Mouse (Mus musculus): ENCODE measurements around the gene Itfg1.
A peak's percentile ranks its signal among the peaks of the same experiment; 100 is the strongest.

The Itfg1 gene

GRCm38 (mm10) chr8:85745053-85745452 lies 95.7 kb downstream of the Itfg1 start:
- DNase-seq (ENCODE audit: extremely low read depth, low read depth): peak; percentile 16

DNA sequence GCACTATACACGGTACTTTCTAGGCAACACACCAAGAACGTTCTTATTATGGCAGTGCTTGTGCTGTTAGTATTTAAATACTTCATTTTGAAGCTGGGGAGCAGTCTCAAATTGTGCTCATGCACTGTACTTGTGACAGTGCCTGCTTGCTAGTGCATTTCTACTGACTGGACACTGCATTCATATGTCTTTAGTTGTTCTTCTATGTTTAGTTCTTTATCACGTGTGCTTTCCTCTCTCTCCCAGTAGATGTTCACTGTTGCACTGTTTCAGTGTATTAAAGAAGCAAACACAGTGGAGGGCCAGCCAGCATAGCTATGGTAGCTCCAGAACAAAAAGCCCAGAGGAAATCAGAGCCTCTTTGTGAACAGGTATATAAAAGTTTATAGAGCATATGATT lies 110.2 kb downstream of the Itfg1 start:
- DNase-seq (ENCODE audit: extremely low read depth, low read depth): no peak

GRCm38 (mm10) chr8:85717271-85717670 lies 123.5 kb downstream of the Itfg1 start:
- no peak for DNase-seq (ENCODE audit: extremely low read depth, low read depth)

- DNase-seq (ENCODE audit: extremely low read depth, low read depth): no peak
Measured at GRCm38 (mm10) chr8:85716696-85717095, 124.0 kb downstream of the Itfg1 start.

GRCm38 (mm10) chr8:85706988-85707387 lies 133.7 kb downstream of the Itfg1 start:
- no peak for DNase-seq (ENCODE audit: extremely low read depth, low read depth)

GRCm38 (mm10) chr8:85700751-85701351 lies 139.9 kb downstream of the Itfg1 start, which contains the start of gene Neto2:
TSS of gene Neto2 (minus strand) at chr8:85700924.
- no peak for DNase-seq (ENCODE audit: extremely low read depth, low read depth)

- no peak for DNase-seq (ENCODE audit: extremely low read depth, low read depth)
Measured at GRCm38 (mm10) chr8:85700101-85700750, 140.5 kb downstream of the Itfg1 start.

- peak; percentile 64 for DNase-seq (ENCODE audit: extremely low read depth, low read depth)
Measured at GRCm38 (mm10) chr8:85699051-85699450, 141.7 kb downstream of the Itfg1 start.
